Comparison of ENCODE assay signal across 9 mouse cellular contexts in the genomic region with DNA sequence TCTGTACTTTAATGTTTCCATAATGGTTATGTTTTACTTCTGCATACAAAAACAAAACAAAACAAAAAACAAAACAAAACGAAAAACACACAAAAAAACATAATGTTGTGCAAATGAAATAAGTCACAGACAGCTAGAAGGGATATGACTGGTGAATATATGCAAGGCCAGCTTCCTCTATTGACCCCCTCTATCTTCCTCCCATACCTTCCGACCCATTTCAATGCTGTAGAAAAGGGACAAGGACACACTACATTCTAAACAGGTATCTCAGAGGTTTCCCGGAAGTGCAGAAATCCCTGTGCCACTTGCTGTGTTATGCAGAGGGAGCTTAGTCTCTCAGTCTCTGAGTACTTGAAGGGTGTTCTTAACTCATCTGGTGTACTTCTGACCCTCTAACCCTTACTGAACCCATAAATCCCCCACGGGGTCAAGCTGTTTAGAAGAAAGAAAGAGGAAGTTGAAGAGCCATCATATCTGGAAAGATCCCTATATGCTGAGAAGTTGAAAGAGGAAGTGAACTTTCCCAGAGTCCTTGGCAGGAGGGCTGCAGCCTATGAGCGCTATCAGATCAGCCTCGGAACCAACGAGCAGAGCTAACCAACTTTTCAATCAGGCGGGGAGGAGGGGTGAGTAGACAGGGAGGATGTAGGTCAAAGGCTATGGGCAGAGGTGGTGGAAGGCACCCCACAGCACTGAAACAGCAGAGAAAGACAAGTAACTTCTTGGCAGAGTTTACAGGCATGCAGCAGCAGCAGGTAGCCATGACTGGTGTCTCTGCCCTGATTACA. TPM values are rescaled to one million over a fixed set of nuclear protein-coding genes. Genes with fewer than 3 reads are reported as not detected.
DNase-seq lines count a peak whose midpoint lies in the region; ATAC-seq lines count a peak whose summit lies in the region.
"Had no signal": no experiment of that assay in that cellular context is flagged by ENCODE, and none has a peak within 500 bp of the region (broad histone marks: within the 10 kb centered on the region; RNA-seq: fewer than 3 reads in every experiment).

No protein-coding gene starts in this region.

- no peaks in the 10 kb centered on the region for H3K27me3 ChIP-seq in midbrain, embryonic 16.5 days (ENCODE audit: control insufficient read depth, insufficient read depth, low read depth, low read length)

- no peaks in the 10 kb centered on the region for H3K4me1 ChIP-seq in midbrain, embryonic 16.5 days (ENCODE audit: control insufficient read depth, insufficient read depth, low read length)

- no peaks in the 10 kb centered on the region for H3K9me3 ChIP-seq in midbrain, embryonic 16.5 days (replicated peaks; ENCODE audit: control insufficient read depth, low read length, poor library complexity, severe bottlenecking)

- no peak overlapping the region for H3K4me2 ChIP-seq in midbrain, embryonic 16.5 days (ENCODE audit: low read length)

- 70% methylated on average over 8 of the region's 8 CpGs for WGBS in midbrain, embryonic 16.5 days

- no peaks in the 10 kb centered on the region for H3K36me3 ChIP-seq in midbrain, embryonic 16.5 days (ENCODE audit: control insufficient read depth, insufficient read depth, low read length)

- intact Hi-C loops in left cerebral cortex, postnatal 4 days (cut with DNase I), result no loop called here

- H3K9ac ChIP-seq in midbrain, embryonic 16.5 days (ENCODE audit: low read depth, low read length), result no peak overlapping the region

- ATAC-seq in neutrophil, adult 5-6 weeks (ENCODE audit: extremely low read depth, insufficient number of reproducible peaks, low FRiP score, poor library complexity, severe bottlenecking), result peak; percentile 54
- ATAC-seq in midbrain, embryonic 16.5 days, result no peak

- peak; percentile 24 for DNase-seq in adrenal gland, postnatal 10 days
- no peak for DNase-seq in adrenal gland, postnatal 25 days
- peak; percentile 96 for DNase-seq in MEL-GATA-1-ER (ENCODE audit: extremely low read depth, low read depth)
- peak; percentile 50 for DNase-seq in liver
- no peak for DNase-seq in left cerebral cortex, postnatal 4 days
- no peak for DNase-seq in right cerebral cortex, postnatal 36 days (ENCODE audit: low spot score in 2 of 2)
- DNase-seq: cerebellum, adult 11-12 months had no signal

- no peak overlapping the region for H3K27ac ChIP-seq in midbrain, embryonic 16.5 days (ENCODE audit: low read length)

- H3K4me3 ChIP-seq in midbrain, embryonic 16.5 days (ENCODE audit: low read depth, low read length), result no peak overlapping the region

RNA-seq across cellular contexts. Expression of a gene that starts 15.5 kb away (rescaled TPM):
- total RNA-seq in adrenal gland, postnatal 10 days (2021), result 1 to 10 TPM; 5.0 to 5.5 TPM
- total RNA-seq in adrenal gland, postnatal 25 days (2021), result 1.3 and 3.0 TPM in 2 replicates
- total RNA-seq in neutrophil, adult 5-6 weeks (2017), result 162 TPM in 2 replicates
- total RNA-seq in left cerebral cortex, postnatal 4 days (2021), result 1 to 10 TPM; 3.7 to 4.5 TPM
- polyA plus RNA-seq in midbrain, embryonic 16.5 days (2015; fragmentation: Nextera tagmentation; extraction: Ambion mirVana), result 2.5 and 3.2 TPM in 2 replicates

RNA-seq across cellular contexts. Expression of a gene that starts 38.3 kb away (rescaled TPM):
- total RNA-seq in adrenal gland, postnatal 10 days (2021), result 1 to 10 TPM; 3.9 to 4.8 TPM
- total RNA-seq in adrenal gland, postnatal 25 days (2021), result 4.2 TPM in 2 replicates
- total RNA-seq in neutrophil, adult 5-6 weeks (2017), result 0.49 TPM in 1 of 2 replicates, not detected in the other
- total RNA-seq in left cerebral cortex, postnatal 4 days (2021), result 10 to 100 TPM; 35.8 to 43.5 TPM
- polyA plus RNA-seq in midbrain, embryonic 16.5 days (2015; fragmentation: Nextera tagmentation; extraction: Ambion mirVana), result 107 and 112 TPM in 2 replicates

Comparison
In these comparisons a context has a peak if more than half of its experiments do, and no peak if none do; other contexts are left out.
1. DNase-seq: peak in adrenal gland, postnatal 10 days (single experiment), MEL-GATA-1-ER (single experiment) and liver (single experiment); none in adrenal gland, postnatal 25 days (single experiment), left cerebral cortex, postnatal 4 days (single experiment) and right cerebral cortex, postnatal 36 days (0 of 2).
2. RNA of a gene that starts 15.5 kb away (total RNA-seq): 162 TPM in neutrophil, adult 5-6 weeks; 5.0 to 5.5 TPM in adrenal gland, postnatal 10 days, 3.7 to 4.5 TPM in left cerebral cortex, postnatal 4 days and 1.3 to 3.0 TPM in adrenal gland, postnatal 25 days; every median in the first group is over 10 times any median in the second.